Mouse (Mus musculus) midbrain, embryonic 10.5 days (tissue): ENCODE measurements at regions not wholly inside any gene's neighbourhood (a gene's known extent, or its start where the extent isn't known, plus 50 kb on each side); places are given as distances from the start of the nearest gene placed in this dataset.
"Not testable (repeated sequence)": the region's sequence is repeated elsewhere in the genome, so short reads cannot be mapped to it uniquely, and the experiment has no call there.

ENCODE experiments used
- DNase-seq: peaks from one replicate; pipeline ENCODE4 v3.0.0-alpha.2; 2017; ENCODE audit warnings: low spot score
- H3K27ac ChIP-seq: fragments of 300-500 bp; sonication (generic); replicated peaks from 2 replicates; pipeline ENCODE4 v1.5.1; 2016; ENCODE audit warnings: mild to moderate bottlenecking
- H3K27me3 ChIP-seq: fragments of 300-500 bp; sonication (generic); 2 replicates; pipeline ENCODE4 v1.6.1; 2016; ENCODE audit warnings: low read depth, mild to moderate bottlenecking; ENCODE audit not compliant: poor library complexity, severe bottlenecking
- H3K36me3 ChIP-seq: fragments of 300-500 bp; sonication (generic); 2 replicates; pipeline ENCODE4 v1.6.1; 2016; ENCODE audit warnings: mild to moderate bottlenecking, moderate library complexity
- H3K4me1 ChIP-seq: fragments of 300-500 bp; sonication (generic); 2 replicates; pipeline ENCODE4 v1.6.1; 2016
- H3K4me3 ChIP-seq: fragments of 300-500 bp; sonication (generic); 2 replicates; pipeline ENCODE4 v1.5.1; 2016; ENCODE audit warnings: mild to moderate bottlenecking, moderate library complexity
- H3K9me3 ChIP-seq: fragments of 300-500 bp; sonication (generic); replicated peaks from 2 replicates; pipeline ENCODE4 v1.6.1; 2016; ENCODE audit warnings: mild to moderate bottlenecking
- WGBS: fragments of 180-500 bp; shearing (Covaris S2); methylation state at CpG from one replicate; pipeline ENCODE4 v1.1.7; 2016; 5-methylcytosine and 5-hydroxymethylcytosine counted together

- no peaks in the 10 kb centered on the region for H3K36me3 ChIP-seq
- H3K9me3 ChIP-seq: no peaks in the 10 kb centered on the region
- no peak overlapping the region for H3K27ac ChIP-seq
- no peak overlapping the region for H3K4me3 ChIP-seq
- 78% methylated on average over 1 of the region's 1 CpGs for WGBS
- no peaks in the 10 kb centered on the region for H3K27me3 ChIP-seq
- DNase-seq: no peak
- H3K4me1 ChIP-seq: no peaks in the 10 kb centered on the region
Observed at GRCm38 (mm10) chr16:86853398-86853797, 500.6 kb upstream of the N6amt1 start.

DNA sequence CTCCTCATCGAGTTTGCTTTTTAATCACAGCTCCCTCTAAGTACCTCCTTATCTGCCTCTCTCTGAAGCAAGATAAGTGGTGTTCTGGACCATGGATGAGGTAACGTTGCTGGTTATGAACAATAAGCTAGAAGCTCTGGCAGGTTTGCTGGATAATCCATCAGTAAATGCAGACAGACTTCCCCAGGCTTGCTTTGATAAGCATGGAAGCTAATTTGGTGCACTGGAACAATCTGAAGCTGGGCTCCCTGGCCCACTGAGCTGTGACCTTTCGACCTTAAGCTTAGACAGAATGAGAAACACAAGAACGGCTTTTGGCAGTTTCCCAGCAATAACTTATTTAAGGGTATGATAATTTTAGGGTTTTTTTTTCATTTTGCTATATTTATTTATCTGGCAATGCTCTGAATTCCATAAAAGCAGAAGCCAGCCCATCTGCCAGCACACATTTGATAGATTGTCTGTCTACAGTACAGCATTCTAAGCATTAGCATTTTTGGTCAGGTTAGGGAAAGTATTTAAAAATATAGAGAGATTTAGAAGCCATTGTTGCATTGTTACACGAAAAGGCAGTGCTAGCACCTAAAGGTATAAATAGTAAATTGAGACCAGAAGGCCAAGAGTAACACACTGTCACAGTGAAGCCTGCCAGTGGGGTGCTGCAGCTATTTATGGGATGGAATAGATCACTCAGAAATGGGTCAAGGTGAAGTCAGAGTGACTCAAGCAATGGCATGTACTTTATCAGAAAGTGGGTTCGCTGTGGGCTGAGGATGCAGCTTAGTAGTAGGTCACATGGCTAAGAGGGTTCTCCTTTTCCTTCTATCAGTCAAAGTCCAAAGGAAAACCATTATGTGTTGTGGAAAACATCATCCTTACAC, 515.3 kb upstream of the N6amt1 start:
- Histone ChIP-seq H3K9me3 (no peaks in the 10 kb centered on the region), H3K4me1 (peaks cover 5% of the 10 kb centered on the region), H3K27me3 (no peaks in the 10 kb centered on the region), H3K36me3 (no peaks in the 10 kb centered on the region), H3K4me3 (no peak overlapping the region), H3K27ac (no peak overlapping the region)
- WGBS: 57% methylated on average over 6 of the region's 6 CpGs
- DNase-seq: no peak

DNA sequence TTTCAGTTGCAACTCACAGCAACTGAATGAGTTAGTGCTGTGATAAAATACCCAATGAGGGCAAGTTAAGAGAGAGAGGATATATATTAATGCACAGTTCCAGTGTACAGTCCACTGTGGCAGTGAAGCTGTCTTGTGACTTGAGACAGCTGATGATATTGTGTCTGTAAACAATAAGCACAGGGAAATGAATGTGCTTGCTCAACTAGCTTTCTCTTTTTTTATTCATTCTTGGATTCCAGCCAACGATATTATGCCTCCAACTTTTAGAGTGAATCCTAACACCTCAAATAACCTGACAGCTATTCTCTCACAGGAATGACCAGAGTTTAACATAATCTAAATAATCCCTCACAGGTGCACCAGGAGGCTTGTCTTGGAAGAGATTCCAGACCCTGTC, 526.3 kb upstream of the N6amt1 start:
- Histone ChIP-seq H3K9me3 (no peaks in the 10 kb centered on the region), H3K27me3 (no peaks in the 10 kb centered on the region), H3K4me1 (no peaks in the 10 kb centered on the region), H3K4me3 (no peak overlapping the region), H3K36me3 (no peaks in the 10 kb centered on the region), H3K27ac (no peak overlapping the region)
- DNase-seq: no peak
- WGBS: 87% methylated on average over 1 of the region's 1 CpGs

- no peak overlapping the region for H3K4me3 ChIP-seq
- H3K9me3 ChIP-seq: no peaks in the 10 kb centered on the region
- no peaks in the 10 kb centered on the region for H3K4me1 ChIP-seq
- 81% methylated on average over 4 of the region's 4 CpGs for WGBS
- H3K27me3 ChIP-seq: no peaks in the 10 kb centered on the region
- no peak overlapping the region for H3K27ac ChIP-seq
- no peak for DNase-seq
- no peaks in the 10 kb centered on the region for H3K36me3 ChIP-seq
Observed at GRCm38 (mm10) chr16:86826641-86827040, 527.3 kb upstream of the N6amt1 start.

DNA sequence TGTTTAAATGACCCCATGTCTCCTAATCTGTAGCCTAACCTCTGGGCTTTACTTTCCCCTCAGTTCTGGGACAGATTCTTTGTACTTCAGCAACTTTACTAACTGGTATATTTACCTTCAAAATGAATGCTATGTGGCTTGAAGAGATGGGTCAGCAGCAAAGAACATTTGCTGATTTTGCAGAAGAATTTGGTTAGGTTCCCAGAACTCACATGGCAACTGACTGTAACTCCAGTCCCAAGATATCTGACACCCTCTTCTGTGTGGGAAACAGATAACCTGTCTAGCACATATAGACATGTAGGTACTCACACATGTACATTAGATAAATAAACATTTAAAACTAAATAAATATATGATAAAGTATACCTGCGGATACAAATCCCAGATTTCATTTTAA, 530.5 kb upstream of the N6amt1 start:
- no peak overlapping the region for H3K4me3 ChIP-seq
- H3K9me3 ChIP-seq: no peaks in the 10 kb centered on the region
- DNase-seq: no peak
- H3K36me3 ChIP-seq: no peaks in the 10 kb centered on the region
- WGBS: 87% methylated on average over 1 of the region's 1 CpGs
- H3K27me3 ChIP-seq: no peaks in the 10 kb centered on the region
- no peaks in the 10 kb centered on the region for H3K4me1 ChIP-seq
- H3K27ac ChIP-seq: no peak overlapping the region

- H3K4me1 ChIP-seq: no peaks in the 10 kb centered on the region
- H3K36me3 ChIP-seq: no peaks in the 10 kb centered on the region
- H3K4me3 ChIP-seq: no peak overlapping the region
- H3K27me3 ChIP-seq: no peaks in the 10 kb centered on the region
- DNase-seq: no peak
- H3K9me3 ChIP-seq: no peaks in the 10 kb centered on the region
- no peak overlapping the region for H3K27ac ChIP-seq
- 90% methylated on average over 2 of the region's 2 CpGs for WGBS
Observed at GRCm38 (mm10) chr16:86821586-86821985, 532.4 kb upstream of the N6amt1 start.

- H3K4me1 ChIP-seq, H3K4me3 ChIP-seq, H3K27me3 ChIP-seq, H3K9me3 ChIP-seq, H3K27ac ChIP-seq, H3K36me3 ChIP-seq, DNase-seq: not testable (repeated sequence)
- WGBS: 80% methylated on average over 1 of the region's 1 CpGs
Observed at GRCm38 (mm10) chr16:86818639-86819038, 535.3 kb upstream of the N6amt1 start.

DNA sequence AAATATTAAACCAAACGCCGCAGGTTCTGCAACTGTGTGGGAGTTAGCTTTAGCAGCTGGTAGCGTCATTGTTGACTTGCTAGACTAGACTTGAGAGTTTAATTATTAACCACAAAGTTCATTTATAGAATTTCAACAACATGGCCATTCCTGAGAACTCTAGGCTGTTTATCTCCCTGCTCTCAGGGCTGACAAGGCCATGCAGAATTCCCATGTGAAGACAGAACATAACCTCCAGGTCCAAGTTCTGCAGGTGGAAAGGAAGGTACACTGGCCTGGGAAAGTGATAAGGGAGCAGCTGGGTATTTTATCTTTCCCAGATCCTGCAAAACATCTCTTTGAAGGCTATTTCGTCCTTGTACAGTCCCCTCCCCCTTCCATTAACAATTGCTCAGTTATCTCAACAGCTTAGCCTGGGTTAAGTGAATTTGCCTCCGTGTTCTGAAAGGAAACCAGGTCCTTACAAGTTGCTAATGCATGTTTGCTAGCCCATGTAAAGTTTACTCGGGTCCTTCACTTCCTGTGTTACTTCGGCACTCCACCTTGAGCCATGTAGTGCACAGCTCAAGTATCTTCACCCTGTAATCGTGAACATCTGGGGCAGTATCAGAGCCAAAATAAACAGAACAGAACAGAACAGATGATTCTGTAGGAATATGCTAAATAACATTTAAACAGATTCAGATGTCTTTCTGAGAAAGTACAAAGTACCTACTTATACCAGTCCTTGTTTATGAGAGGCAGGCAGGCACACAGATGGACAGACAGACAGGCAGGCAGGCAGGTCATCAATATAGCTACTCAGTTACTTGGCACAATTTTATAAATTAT, 537.0 kb upstream of the N6amt1 start:
- Histone ChIP-seq H3K27ac (no peak overlapping the region), H3K27me3 (no peaks in the 10 kb centered on the region), H3K4me3 (no peak overlapping the region), H3K36me3 (no peaks in the 10 kb centered on the region), H3K9me3 (no peaks in the 10 kb centered on the region), H3K4me1 (no peaks in the 10 kb centered on the region)
- no peak for DNase-seq
- 73% methylated on average over 8 of the region's 8 CpGs for WGBS

GRCm38 (mm10) chr16:86816006-86816405, 538.0 kb upstream of the N6amt1 start:
- no peaks in the 10 kb centered on the region for H3K27me3 ChIP-seq
- no peak overlapping the region for H3K4me3 ChIP-seq
- 85% methylated on average over 2 of the region's 2 CpGs for WGBS
- no peak overlapping the region for H3K27ac ChIP-seq
- H3K9me3 ChIP-seq: no peaks in the 10 kb centered on the region
- no peak for DNase-seq
- no peaks in the 10 kb centered on the region for H3K4me1 ChIP-seq
- no peaks in the 10 kb centered on the region for H3K36me3 ChIP-seq

GRCm38 (mm10) chr16:86812692-86813091, 541.3 kb upstream of the N6amt1 start:
- no peak for DNase-seq
- Histone ChIP-seq H3K27ac (no peak overlapping the region), H3K4me1 (no peaks in the 10 kb centered on the region), H3K9me3 (no peaks in the 10 kb centered on the region), H3K36me3 (no peaks in the 10 kb centered on the region), H3K4me3 (no peak overlapping the region), H3K27me3 (no peaks in the 10 kb centered on the region)
- WGBS: 94% methylated on average over 5 of the region's 5 CpGs

DNA sequence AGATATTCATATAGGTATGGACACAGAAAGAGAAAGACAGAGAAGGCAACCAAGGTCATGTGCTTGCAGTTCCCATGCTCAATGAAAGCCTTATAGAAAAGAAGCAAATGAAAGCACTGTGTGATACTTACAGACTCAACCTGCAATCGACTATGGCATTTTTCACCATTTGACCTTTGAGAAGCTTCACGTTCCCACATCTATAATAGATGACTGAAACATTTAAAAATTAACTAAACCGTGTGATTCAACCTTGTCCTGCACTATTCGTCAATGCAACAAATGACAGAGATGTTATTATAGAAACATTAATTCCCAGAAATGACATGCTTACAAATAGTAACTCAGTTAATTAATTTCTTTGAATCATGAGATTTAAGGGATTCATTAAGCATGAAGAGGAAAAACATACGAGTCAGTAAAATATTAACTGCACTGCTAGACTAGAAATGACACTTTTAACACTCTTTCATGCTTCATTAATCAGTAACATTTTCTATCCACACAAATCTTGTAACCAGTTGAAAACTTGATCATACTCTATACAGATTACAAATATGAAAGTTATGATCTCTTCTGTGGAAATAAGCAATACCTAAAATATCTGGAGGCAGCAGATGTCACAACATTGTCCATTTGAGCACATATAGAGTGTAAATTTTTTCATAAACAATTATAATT, 545.2 kb upstream of the N6amt1 start:
- H3K36me3 ChIP-seq: no peaks in the 10 kb centered on the region
- H3K27ac ChIP-seq: no peak overlapping the region
- no peak overlapping the region for H3K4me3 ChIP-seq
- DNase-seq: no peak
- no peaks in the 10 kb centered on the region for H3K4me1 ChIP-seq
- H3K27me3 ChIP-seq: no peaks in the 10 kb centered on the region
- WGBS: 88% methylated on average over 5 of the region's 5 CpGs
- H3K9me3 ChIP-seq: no peaks in the 10 kb centered on the region

DNA sequence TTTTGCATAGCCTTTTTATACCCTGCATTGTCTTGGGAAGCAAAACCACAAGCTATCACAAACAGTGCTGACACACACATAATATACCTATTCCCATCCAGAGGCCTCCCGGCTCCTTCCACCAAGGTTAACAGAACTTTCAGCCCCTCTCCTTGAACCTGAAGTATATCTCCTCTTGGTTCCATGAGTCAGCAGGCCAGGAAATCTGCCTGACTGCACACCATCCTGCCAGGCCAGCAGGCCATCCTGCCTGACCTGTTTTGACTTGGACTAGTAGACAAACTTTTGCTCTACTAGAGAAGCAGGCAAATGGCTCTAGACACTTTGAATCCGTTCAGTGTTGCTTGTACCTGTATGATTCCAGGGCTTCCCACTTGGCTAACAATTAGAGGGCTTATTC, 547.6 kb upstream of the N6amt1 start:
- H3K4me3 ChIP-seq: no peak overlapping the region
- no peaks in the 10 kb centered on the region for H3K9me3 ChIP-seq
- DNase-seq: no peak
- H3K36me3 ChIP-seq: no peaks in the 10 kb centered on the region
- no peak overlapping the region for H3K27ac ChIP-seq
- H3K4me1 ChIP-seq: no peaks in the 10 kb centered on the region
- 83% methylated on average over 2 of the region's 2 CpGs for WGBS
- H3K27me3 ChIP-seq: no peaks in the 10 kb centered on the region

GRCm38 (mm10) chr16:86776086-86776485, 577.9 kb upstream of the N6amt1 start:
- WGBS: 90% methylated on average over 2 of the region's 2 CpGs
- Histone ChIP-seq H3K9me3 (no peaks in the 10 kb centered on the region), H3K27me3 (no peaks in the 10 kb centered on the region), H3K4me3 (no peak overlapping the region), H3K36me3 (no peaks in the 10 kb centered on the region), H3K27ac (no peak overlapping the region), H3K4me1 (no peaks in the 10 kb centered on the region)
- no peak for DNase-seq
